Mouse (Mus musculus) heart, adult 10 weeks (tissue): ENCODE data around the gene Adh1. TPM values are rescaled to one million over a fixed set of nuclear protein-coding genes. Genes with fewer than 3 reads are reported as not detected.

Source experiments
- polyA plus RNA-seq: library from polyadenylated mRNA; stranded (reverse); fragments of 350-450 nt; fragmentation: Illumina TruSeq; extraction: RNeasy Lipid Tissue Mini Kit (QIAGEN cat#74804); gene quantifications from one replicate; pipeline ENCODE4 v1.2.3, GENCODE M21; 2014; ENCODE audit warnings: low read depth, low replicate concordance

The Adh1 gene
- 13.0 TPM for polyA plus RNA-seq

GRCm38 (mm10) chr3:138260721-138261669 is at the start of gene Adh1:
TSS of gene Adh1 (plus strand) at chr3:138260991.

DNA sequence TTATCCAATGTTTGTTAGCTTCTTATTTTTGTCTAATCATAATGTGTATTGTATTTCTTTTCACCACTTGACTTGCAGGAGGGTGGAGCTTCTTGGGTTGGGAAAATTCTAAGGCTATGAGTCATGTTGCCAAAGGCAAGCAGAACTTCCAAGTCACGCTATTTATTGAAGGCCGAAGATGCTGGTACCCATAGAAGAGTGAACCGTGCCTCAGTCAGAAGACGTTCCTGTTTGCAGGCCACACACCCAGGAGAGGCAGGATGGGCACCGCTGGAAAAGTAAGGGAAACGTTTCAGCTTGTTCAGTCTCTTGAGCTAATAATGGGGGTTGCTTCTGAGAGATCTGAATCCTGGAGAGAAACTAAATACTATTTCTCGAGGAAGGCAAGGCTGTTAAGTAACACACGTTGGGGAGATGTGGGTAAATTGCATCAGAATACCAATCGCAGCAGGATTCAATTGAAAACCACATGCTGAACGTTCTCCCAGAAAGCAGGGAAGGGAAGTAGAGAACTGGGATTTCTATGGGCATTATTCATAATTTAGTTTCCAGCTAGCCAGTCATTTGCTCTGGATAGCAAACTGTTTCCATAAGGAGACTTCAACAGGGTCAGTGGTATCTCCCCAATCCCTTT is 43.0 kb upstream of the Adh1 start, which contains the start of gene Adh7:
TSS of gene Adh7 (plus strand) at position 130 of the 634 bp plus-strand sequence.

GRCm38 (mm10) chr3:138312965-138313364 is 52.2 kb downstream of the Adh1 start, which contains the start of gene Adh6a:
TSS of gene Adh6a (plus strand) at chr3:138313286.

Other genes with a start within 250 kb of the Adh1 start
- gene 1110002E22Rik, start 195.9 kb upstream of the Adh1 start, polyA plus RNA-seq, result 32.0 TPM
- 1.5 TPM for gene Gm5105, start 193.6 kb upstream of the Adh1 start, polyA plus RNA-seq
- 3.7 TPM for gene Trmt10a, start 117.5 kb upstream of the Adh1 start, polyA plus RNA-seq
- 5.6 TPM for gene Mttp, start 116.0 kb upstream of the Adh1 start, polyA plus RNA-seq
- not detected for gene 4930579F01Rik, start 67.2 kb upstream of the Adh1 start, polyA plus RNA-seq
- gene Adh7, start 43.2 kb upstream of the Adh1 start, polyA plus RNA-seq, result 0.37 TPM
- gene Adh6a, start 52.3 kb downstream of the Adh1 start, polyA plus RNA-seq, result not detected
- gene Adh6b, start 80.8 kb downstream of the Adh1 start, polyA plus RNA-seq, result 0.71 TPM
- gene Adh4, start 154.5 kb downstream of the Adh1 start, polyA plus RNA-seq, result not detected
- gene Adh5, start 182.1 kb downstream of the Adh1 start, polyA plus RNA-seq, result 96.3 TPM
- gene Metap1, start 228.5 kb downstream of the Adh1 start, polyA plus RNA-seq, result 35.2 TPM